Mouse (Mus musculus) bone marrow macrophage, adult 2 months (primary cell): ENCODE measurements around the gene Fam227a.

Source experiments
- CTCF ChIP-seq: IDR thresholded peaks from 2 replicates; pipeline ENCODE4 v1.5.1; 2012; ENCODE audit warnings: low read depth, mild to moderate bottlenecking, low read length, moderate library complexity
- POLR2A ChIP-seq: IDR thresholded peaks from 2 replicates; pipeline ENCODE4 v1.6.1; 2012; ENCODE audit warnings: mild to moderate bottlenecking, low read depth, low read length, borderline replicate concordance

DNA sequence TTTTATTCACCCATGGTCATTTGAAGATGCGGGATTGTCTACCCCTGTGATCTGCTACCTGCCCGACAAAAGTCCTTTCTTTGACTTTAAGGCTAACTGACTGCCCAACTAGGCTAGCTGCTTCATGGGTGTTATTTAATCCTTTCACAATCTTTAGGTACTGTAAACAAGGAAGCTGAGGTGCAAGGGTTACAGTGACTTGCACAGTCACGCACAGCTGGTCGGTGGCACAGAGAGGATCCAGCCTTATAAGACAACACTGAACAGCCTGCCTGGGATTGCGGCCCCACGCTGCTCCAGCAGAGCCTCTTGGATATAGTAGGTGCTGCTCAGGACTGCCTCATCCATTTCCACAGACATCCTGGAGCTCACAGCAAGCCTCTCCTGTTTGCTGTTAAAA lies 24.4 kb upstream of the Fam227a start:
- TF ChIP-seq CTCF (no peak), POLR2A (no peak)
